Mouse (Mus musculus) ES-CJ7 (cell line): ENCODE results near the gene Dnmt1.

Experiments
- DNase-seq: peaks from one replicate; pipeline ENCODE4 v3.0.0; 2011; ENCODE audit warnings: low read depth, low spot score

Gene Dnmt1

GRCm38 (mm10) chr9:20886563-20886962, 73.1 kb downstream of the Dnmt1 start:
- no peak for DNase-seq

GRCm38 (mm10) chr9:20879097-20879792, 80.4 kb downstream of the Dnmt1 start, which contains the start of gene Angptl6:
TSS of gene Angptl6 (minus strand) at chr9:20879727.
- no peak for DNase-seq

GRCm38 (mm10) chr9:20878710-20879065, 81.0 kb downstream of the Dnmt1 start:
- DNase-seq = no peak

- peak; percentile 99 for DNase-seq
These were observed 81.5 kb downstream of the Dnmt1 start for GRCm38 (mm10) chr9:20878041-20878709.

- DNase-seq = no peak
These were observed 82.3 kb downstream of the Dnmt1 start for GRCm38 (mm10) chr9:20877118-20878040.

GRCm38 (mm10) chr9:20876318-20877117, 83.2 kb downstream of the Dnmt1 start:
- no peak for DNase-seq

- DNase-seq = peak; percentile 59
These were observed 84.5 kb downstream of the Dnmt1 start for GRCm38 (mm10) chr9:20875021-20875790.

- no peak for DNase-seq
These were observed 86.2 kb downstream of the Dnmt1 start for GRCm38 (mm10) chr9:20873521-20873920.

- no peak for DNase-seq
These were observed 86.7 kb downstream of the Dnmt1 start for GRCm38 (mm10) chr9:20872991-20873390.

- peak; percentile 60 for DNase-seq
These were observed 89.2 kb downstream of the Dnmt1 start for GRCm38 (mm10) chr9:20870211-20871173.

- no peak for DNase-seq
These were observed 90.4 kb downstream of the Dnmt1 start for GRCm38 (mm10) chr9:20869246-20869645.

GRCm38 (mm10) chr9:20868448-20869001, 91.2 kb downstream of the Dnmt1 start, which contains the start of gene A230050P20Rik:
TSS of gene A230050P20Rik (plus strand) at chr9:20868642.
- peak; percentile 76 for DNase-seq

GRCm38 (mm10) chr9:20866879-20867278, 92.8 kb downstream of the Dnmt1 start:
- no peak for DNase-seq

GRCm38 (mm10) chr9:20862225-20862624, 97.5 kb downstream of the Dnmt1 start:
- DNase-seq = no peak

- DNase-seq = peak; percentile 78
These were observed 97.9 kb downstream of the Dnmt1 start for GRCm38 (mm10) chr9:20861821-20862220.

GRCm38 (mm10) chr9:20859926-20860325, 99.8 kb downstream of the Dnmt1 start:
- peak; percentile 47 for DNase-seq
